Mouse (Mus musculus) myocyte (in vitro differentiated cells): ENCODE data around the gene 5031439G07Rik. TPM values are rescaled to one million over a fixed set of nuclear protein-coding genes. Genes with fewer than 3 reads are reported as not detected.

Experiments
- H3K27me3 ChIP-seq: one replicate; pipeline ENCODE4 v1.6.1; 2011; ENCODE audit not compliant: control insufficient read depth, insufficient read depth, insufficient read length
- H3K36me3 ChIP-seq: one replicate; pipeline ENCODE4 v1.6.1; 2011; ENCODE audit not compliant: control insufficient read depth, insufficient read depth
- H3K4me2 ChIP-seq: one replicate; pipeline ENCODE4 v1.6.1; 2011; ENCODE audit warnings: low read depth, control low read depth
- H3K4me3 ChIP-seq: one replicate; pipeline ENCODE4 v1.5.1; 2011; ENCODE audit warnings: mild to moderate bottlenecking, control low read depth, moderate library complexity
- H3K79me2 ChIP-seq: one replicate; pipeline ENCODE4 v1.6.1; 2011; ENCODE audit not compliant: control insufficient read depth, insufficient read depth
- H3ac ChIP-seq: one replicate; pipeline ENCODE4 v1.6.1; 2011; ENCODE audit not compliant: control insufficient read depth, insufficient read length
- CEBPB ChIP-seq: IDR thresholded peaks from 2 replicates; pipeline ENCODE4 v1.6.1; 2011; ENCODE audit warnings: mild to moderate bottlenecking, moderate library complexity; ENCODE audit not compliant: poor library complexity, insufficient read depth, severe bottlenecking
- E2F4 ChIP-seq: IDR thresholded peaks from one replicate; pipeline ENCODE4 v1.6.1; 2011; ENCODE audit warnings: mild to moderate bottlenecking, control low read depth, moderate library complexity; ENCODE audit not compliant: insufficient read depth
- MAX ChIP-seq: IDR thresholded peaks from one replicate; pipeline ENCODE4 v1.6.1; 2011; ENCODE audit warnings: low read depth, mild to moderate bottlenecking, control low read depth
- MYOD1 ChIP-seq, 3 experiments: IDR thresholded peaks; one replicate each; pipeline ENCODE4 v1.6.1; 2011; ENCODE audit warnings: control low read depth in 2 of 3, low read depth in 2 of 3, mild to moderate bottlenecking in 2 of 3, moderate library complexity in 1 of 3; ENCODE audit not compliant: insufficient read length in 2 of 3, control insufficient read depth in 1 of 3
- MYOG ChIP-seq, 3 experiments: IDR thresholded peaks; one replicate each; pipeline ENCODE4 v1.6.1; 2011; ENCODE audit warnings: control low read depth in 2 of 3, low read depth in 2 of 3, mild to moderate bottlenecking in 2 of 3; ENCODE audit not compliant: insufficient read length in 2 of 3, control insufficient read depth in 1 of 3, insufficient read depth in 1 of 3
- POLR2A ChIP-seq: IDR thresholded peaks from one replicate; pipeline ENCODE4 v1.6.1; 2011; ENCODE audit warnings: low read depth, mild to moderate bottlenecking, control low read depth, moderate library complexity; ENCODE audit not compliant: insufficient read length
- POLR2AphosphoS2 ChIP-seq: IDR thresholded peaks from one replicate; pipeline ENCODE4 v1.6.1; 2011; ENCODE audit warnings: low read depth, control low read depth; ENCODE audit not compliant: insufficient read length
- REST ChIP-seq: IDR thresholded peaks from one replicate; pipeline ENCODE4 v1.6.1; 2011; ENCODE audit warnings: mild to moderate bottlenecking, control low read depth, moderate library complexity; ENCODE audit not compliant: insufficient read depth, insufficient read length
- SRF ChIP-seq: IDR thresholded peaks from one replicate; pipeline ENCODE4 v1.6.1; 2011; ENCODE audit warnings: low read depth; ENCODE audit not compliant: control insufficient read depth, insufficient read length
- TCF12 ChIP-seq: IDR thresholded peaks from one replicate; pipeline ENCODE4 v1.6.1; 2011; ENCODE audit warnings: mild to moderate bottlenecking, control low read depth; ENCODE audit not compliant: poor library complexity, insufficient read depth, severe bottlenecking
- TCF3 ChIP-seq: IDR thresholded peaks from one replicate; pipeline ENCODE4 v1.6.1; 2011; ENCODE audit warnings: low read depth, control low read depth; ENCODE audit not compliant: insufficient read length
- USF1 ChIP-seq: IDR thresholded peaks from one replicate; pipeline ENCODE4 v1.6.1; 2011; ENCODE audit warnings: low read depth, mild to moderate bottlenecking, control low read depth, moderate library complexity
- polyA plus RNA-seq: library from polyadenylated mRNA; unstranded; fragments of >200 nt; fragmentation: generic; extraction: Trizol; gene quantifications from one replicate; pipeline ENCODE4 v1.2.1, GENCODE M21; 2012; ENCODE audit warnings: missing spikeins

5031439G07Rik gene
- polyA plus RNA-seq, 1 experiment, result 44.0 TPM

DNA sequence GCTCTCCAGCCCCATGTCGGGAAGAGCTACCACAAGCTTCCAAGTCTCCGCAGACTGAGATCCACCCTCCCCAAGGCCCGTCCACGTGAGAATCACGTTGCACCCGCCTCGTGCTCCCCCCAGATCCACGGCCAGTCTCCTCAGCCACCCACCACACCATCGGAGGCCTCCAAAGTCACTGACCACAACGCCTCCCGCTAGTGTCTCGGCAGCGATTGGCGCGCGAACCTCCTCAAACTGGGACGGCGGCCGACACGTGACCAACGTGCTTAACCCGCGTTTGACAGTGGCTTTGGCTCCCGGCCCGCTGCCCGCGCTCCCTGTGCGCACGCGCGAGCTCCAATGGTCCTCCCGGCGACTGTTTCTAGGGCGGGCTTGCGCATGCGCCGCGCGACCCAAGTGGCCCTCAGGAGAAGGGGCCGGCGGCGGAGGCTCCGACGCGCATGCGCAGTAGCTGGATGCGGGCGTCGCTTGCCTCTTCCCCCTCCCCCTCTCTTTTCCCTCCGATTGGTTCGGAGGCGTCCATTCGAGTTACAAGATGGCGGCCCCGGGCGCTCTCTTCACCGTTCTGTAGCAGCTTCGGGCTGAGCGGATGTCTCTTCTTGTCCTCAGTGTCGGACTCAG lies 65.4 kb downstream of the 5031439G07Rik start, which contains the start of gene Nup50:
Gene Nup50, plus strand, starts transcription at position 528 of the 624 bp plus-strand sequence.
- H3K4me3 ChIP-seq, result peak within 1 kb of the TSS; percentile 75
- TF ChIP-seq TCF3 (no peak), SRF (peak; percentile 69), CEBPB (no peak), MYOG (IDR thresholded peaks at IDR 0.05; ENCODE audit: control insufficient read depth in 1 of 3, insufficient read depth in 1 of 3, insufficient read length in 2 of 3, low read depth in 2 of 3) (peak in 1 of 3 experiments; percentile 25), REST (peak; percentile 14), POLR2A (peak; percentile 97), MYOD1 (IDR thresholded peaks at IDR 0.05; ENCODE audit: control insufficient read depth in 1 of 3, insufficient read length in 2 of 3, low read depth in 2 of 3) (peak in 1 of 3 experiments; percentile 17), TCF12 (no peak), POLR2AphosphoS2 (peak; percentile 96), USF1 (peak; percentile 95), E2F4 (peak; percentile 75), MAX (peak; percentile 66)
- peaks cover 45% of the 10 kb centered on the region for H3K79me2 ChIP-seq
- peaks cover 9% of the 10 kb centered on the region for H3K36me3 ChIP-seq
- H3K4me2 ChIP-seq, result peak within 1 kb of the TSS; percentile 88
- peak within 1 kb of the TSS; percentile 83 for H3ac ChIP-seq
- no peaks in the 10 kb centered on the region for H3K27me3 ChIP-seq

- H3K36me3 ChIP-seq, result no peaks in the 10 kb centered on the region
- H3ac ChIP-seq, result no peak within 1 kb of the TSS
- TF ChIP-seq SRF (no peak), REST (no peak), MYOG (IDR thresholded peaks at IDR 0.05; ENCODE audit: control insufficient read depth in 1 of 3, insufficient read depth in 1 of 3, insufficient read length in 2 of 3, low read depth in 2 of 3) (no peak), CEBPB (no peak), MAX (no peak), MYOD1 (IDR thresholded peaks at IDR 0.05; ENCODE audit: control insufficient read depth in 1 of 3, insufficient read length in 2 of 3, low read depth in 2 of 3) (no peak), USF1 (no peak)
- H3K27me3 ChIP-seq, result no peaks in the 10 kb centered on the region
- H3K4me3 ChIP-seq, result no peak within 1 kb of the TSS
- no peak within 1 kb of the TSS for H3K4me2 ChIP-seq
- peaks cover 14% of the 10 kb centered on the region for H3K79me2 ChIP-seq
These were observed 68.4 kb downstream of the 5031439G07Rik start, which contains the start of gene Gm29666 for GRCm38 (mm10) chr15:84919938-84920337. Gene Gm29666, minus strand, starts transcription at chr15:84920038.

DNA sequence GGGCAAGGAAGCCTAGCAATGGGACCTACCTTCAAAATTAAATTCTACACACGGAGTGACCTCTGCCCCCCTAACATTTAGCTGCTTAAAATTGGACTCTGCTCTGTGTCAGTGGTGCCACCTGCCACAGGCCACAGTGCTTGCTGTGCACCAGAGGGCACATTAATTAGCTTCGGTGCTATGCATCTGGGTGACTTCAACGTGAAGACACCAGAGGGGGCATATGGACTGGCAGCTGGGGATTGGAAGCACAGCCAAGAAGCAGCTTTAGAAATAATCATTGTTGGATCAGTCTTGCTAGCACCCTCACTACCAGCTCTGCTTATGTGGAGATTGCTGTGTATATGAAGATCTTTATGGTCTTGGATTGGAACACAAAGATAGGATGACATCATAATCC lies 75.2 kb downstream of the 5031439G07Rik start:
- Histone ChIP-seq H3ac (no peak overlapping the region), H3K4me3 (no peak overlapping the region), H3K27me3 (no peaks in the 10 kb centered on the region), H3K4me2 (no peak overlapping the region), H3K36me3 (no peaks in the 10 kb centered on the region), H3K79me2 (no peaks in the 10 kb centered on the region)
- TF ChIP-seq USF1 (no peak), MYOD1 (IDR thresholded peaks at IDR 0.05; ENCODE audit: control insufficient read depth in 1 of 3, insufficient read length in 2 of 3, low read depth in 2 of 3) (no peak), E2F4 (no peak), POLR2A (no peak), MYOG (IDR thresholded peaks at IDR 0.05; ENCODE audit: control insufficient read depth in 1 of 3, insufficient read depth in 1 of 3, insufficient read length in 2 of 3, low read depth in 2 of 3) (no peak), CEBPB (no peak)

DNA sequence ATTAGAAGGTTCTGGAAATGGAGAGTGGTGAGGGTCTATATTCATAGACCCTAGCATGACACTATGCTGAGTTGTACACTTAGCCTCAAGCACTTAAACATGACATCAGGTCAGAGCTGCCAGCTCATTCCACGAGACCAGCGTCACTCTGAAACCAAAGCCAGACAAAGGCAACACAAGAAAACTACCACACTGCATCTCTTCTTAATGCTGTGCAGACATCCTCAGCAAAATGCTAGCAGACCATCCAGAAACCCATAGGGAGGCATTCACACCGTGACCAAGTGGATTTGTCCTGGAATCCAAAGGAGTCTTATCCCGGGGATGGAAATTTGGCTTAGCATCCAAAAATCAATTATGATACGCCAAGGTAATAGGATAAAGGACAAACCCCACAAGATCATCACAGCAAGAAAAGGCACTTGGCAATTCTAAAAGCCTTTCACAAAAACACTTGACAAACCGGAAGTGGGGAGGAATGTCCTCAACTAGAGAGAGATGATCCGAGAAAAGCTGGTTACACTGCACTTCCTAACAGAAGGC lies 84.4 kb downstream of the 5031439G07Rik start:
- no peaks in the 10 kb centered on the region for H3K79me2 ChIP-seq
- H3K27me3 ChIP-seq, result peaks cover 49% of the 10 kb centered on the region
- H3K4me2 ChIP-seq, result no peak overlapping the region
- no peak overlapping the region for H3ac ChIP-seq
- no peak overlapping the region for H3K4me3 ChIP-seq
- no peaks in the 10 kb centered on the region for H3K36me3 ChIP-seq
- no peak for TF ChIP-seq MYOG (IDR thresholded peaks at IDR 0.05; ENCODE audit: control insufficient read depth in 1 of 3, insufficient read depth in 1 of 3, insufficient read length in 2 of 3, low read depth in 2 of 3)
- no peak for TF ChIP-seq MYOD1 (IDR thresholded peaks at IDR 0.05; ENCODE audit: control insufficient read depth in 1 of 3, insufficient read length in 2 of 3, low read depth in 2 of 3)
- TF ChIP-seq USF1, result no peak
- no peak for TF ChIP-seq POLR2A
- TF ChIP-seq REST, result no peak
- no peak for TF ChIP-seq MAX
- TF ChIP-seq POLR2AphosphoS2, result no peak
- no peak for TF ChIP-seq CEBPB
- no peak for TF ChIP-seq SRF
- TF ChIP-seq TCF3, result no peak
- no peak for TF ChIP-seq TCF12
- TF ChIP-seq E2F4, result no peak

- H3K36me3 ChIP-seq, result no peaks in the 10 kb centered on the region
- peaks cover 42% of the 10 kb centered on the region for H3K27me3 ChIP-seq
- H3ac ChIP-seq, result no peak overlapping the region
- no peak overlapping the region for H3K4me2 ChIP-seq
- H3K79me2 ChIP-seq, result no peaks in the 10 kb centered on the region
- TF ChIP-seq E2F4, result no peak
- no peak for TF ChIP-seq TCF3
- H3K4me3 ChIP-seq, result no peak overlapping the region
These were observed 90.3 kb downstream of the 5031439G07Rik start for GRCm38 (mm10) chr15:84898077-84898476.
